Mouse (Mus musculus) forebrain, embryonic 12.5 days (tissue): ENCODE results near the gene Spry1. TPM values are rescaled to one million over a fixed set of nuclear protein-coding genes. Genes with fewer than 3 reads are reported as not detected.
A peak's percentile ranks its signal among the peaks of the same experiment; 100 is the strongest.

Source experiments
- ATAC-seq: fragments of 200-750 bp; cut with Nextera tagmentation; 2 replicates; pipeline ENCODE4 v1.8.0; 2017; ENCODE audit warnings: moderate TSS enrichment; ENCODE audit not compliant: low FRiP score
- H3K27ac ChIP-seq: fragments of 300-500 bp; sonication (generic); 2 replicates; pipeline ENCODE4 v1.5.1; 2016; ENCODE audit warnings: mild to moderate bottlenecking
- H3K27me3 ChIP-seq: fragments of 300-500 bp; sonication (generic); 2 replicates; pipeline ENCODE4 v1.6.1; 2016; ENCODE audit warnings: mild to moderate bottlenecking
- H3K36me3 ChIP-seq: fragments of 300-500 bp; sonication (generic); replicated peaks from 2 replicates; pipeline ENCODE4 v1.6.1; 2016; ENCODE audit warnings: mild to moderate bottlenecking
- H3K4me1 ChIP-seq: fragments of 300-500 bp; sonication (generic); 2 replicates; pipeline ENCODE4 v1.6.1; 2016
- H3K4me2 ChIP-seq: fragments of 300-500 bp; sonication (generic); 2 replicates; pipeline ENCODE4 v1.6.1; 2016; ENCODE audit warnings: mild to moderate bottlenecking, moderate library complexity
- H3K4me3 ChIP-seq: fragments of 300-500 bp; sonication (generic); replicated peaks from 2 replicates; pipeline ENCODE4 v1.5.1; 2016; ENCODE audit warnings: mild to moderate bottlenecking
- H3K9ac ChIP-seq: fragments of 300-500 bp; sonication (generic); 2 replicates; pipeline ENCODE4 v1.6.1; 2016; ENCODE audit warnings: mild to moderate bottlenecking
- H3K9me3 ChIP-seq: fragments of 300-500 bp; sonication (generic); 2 replicates; pipeline ENCODE4 v1.6.1; 2016
- WGBS: fragments of 180-500 bp; shearing (Covaris S2); methylation state at CpG from one replicate; pipeline ENCODE4 v1.1.7; 2016; 5-methylcytosine and 5-hydroxymethylcytosine counted together
- polyA plus RNA-seq: library from polyadenylated mRNA; unstranded; fragments of >200 nt; fragmentation: Nextera tagmentation; extraction: Ambion mirVana; gene quantifications from 2 replicates; pipeline ENCODE4 v1.2.1, GENCODE M21; 2016

Spry1 gene
- polyA plus RNA-seq, 1 experiment from 2014 or later: 13.7 TPM

DNA sequence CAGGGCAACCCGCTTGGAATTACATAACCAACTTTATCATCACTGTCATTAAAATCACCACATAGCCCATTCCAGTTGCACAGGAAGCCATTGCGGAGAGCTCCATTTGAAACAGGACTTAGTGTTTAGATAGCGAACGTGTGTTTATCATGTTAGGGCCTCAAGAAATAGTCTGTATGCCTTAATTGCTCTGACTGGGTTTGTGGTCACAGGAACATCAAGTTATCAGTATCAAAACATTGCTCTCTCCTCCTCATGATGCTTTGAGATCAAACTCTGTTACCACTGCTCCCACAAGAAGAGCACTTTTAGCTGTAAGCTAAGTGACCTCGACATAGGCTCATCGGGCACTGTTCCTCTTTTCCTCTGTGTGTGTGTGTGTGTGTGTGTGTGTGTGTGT lies 19.9 kb downstream of the Spry1 start:
- H3K27me3 ChIP-seq: peaks cover 23% of the 10 kb centered on the region
- no peak overlapping the region for H3K27ac ChIP-seq
- no peaks in the 10 kb centered on the region for H3K9me3 ChIP-seq
- H3K4me2 ChIP-seq: no peak overlapping the region
- H3K9ac ChIP-seq: no peak overlapping the region
- WGBS: 83% methylated on average over 6 of the region's 6 CpGs
- H3K36me3 ChIP-seq: no peaks in the 10 kb centered on the region
- no peak overlapping the region for H3K4me3 ChIP-seq
- ATAC-seq: no peak
- H3K4me1 ChIP-seq: peaks cover 17% of the 10 kb centered on the region

DNA sequence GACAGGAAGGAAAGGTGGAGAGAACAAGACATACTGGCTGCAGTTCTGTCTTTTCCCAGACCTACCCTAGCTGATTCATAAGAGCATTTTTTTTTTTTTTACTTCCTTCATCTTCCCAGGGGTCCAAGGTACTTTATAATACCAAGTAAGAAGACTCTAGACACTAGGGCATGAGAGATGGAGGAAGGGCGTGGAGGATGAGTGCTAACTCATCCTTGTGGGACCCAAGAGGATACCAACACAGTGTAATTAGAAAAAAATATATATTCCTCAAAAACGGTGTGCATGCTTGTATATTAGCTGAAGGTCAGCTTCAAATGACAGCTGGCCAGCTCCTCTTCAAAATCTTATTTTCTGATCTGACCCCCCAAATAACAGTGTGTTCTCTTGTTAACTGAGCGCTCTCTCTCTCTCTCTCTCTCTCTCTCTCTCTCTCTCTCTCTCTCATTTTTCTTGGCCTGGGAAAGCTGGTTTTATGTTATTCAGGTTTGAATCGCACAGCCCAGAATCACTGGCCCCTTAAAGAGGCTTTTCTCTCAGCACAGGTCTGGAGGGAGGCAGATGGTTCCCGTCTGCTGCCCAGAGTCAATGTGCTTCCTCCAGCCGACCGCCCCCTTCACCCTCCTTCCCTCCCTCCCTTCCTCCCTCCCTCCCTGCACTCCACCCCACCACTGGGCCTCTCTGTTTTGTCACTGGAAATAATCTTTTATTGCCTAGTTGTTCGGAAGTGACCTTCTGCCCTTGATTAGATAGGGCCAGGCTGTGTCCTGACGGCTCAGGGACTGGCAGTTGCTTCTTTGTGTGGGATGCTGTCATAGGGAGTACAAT lies 26.8 kb downstream of the Spry1 start:
- Histone ChIP-seq H3K9ac (no peak overlapping the region), H3K9me3 (peaks cover 14% of the 10 kb centered on the region), H3K27me3 (0 out of 2 replicates have a peak, but pooled peaks cover 5% of the 10 kb centered on the region), H3K27ac (peak overlapping the region; percentile 50; the same call in 1 of the 2 replicates), H3K4me2 (0 out of 2 replicates have a peak overlapping the region, but pooled peaks have one; percentile 1), H3K36me3 (no peaks in the 10 kb centered on the region), H3K4me1 (peaks cover 16% of the 10 kb centered on the region), H3K4me3 (no peak overlapping the region)
- peak; percentile 83 for ATAC-seq
- WGBS: 14% methylated on average over 9 of the region's 9 CpGs

DNA sequence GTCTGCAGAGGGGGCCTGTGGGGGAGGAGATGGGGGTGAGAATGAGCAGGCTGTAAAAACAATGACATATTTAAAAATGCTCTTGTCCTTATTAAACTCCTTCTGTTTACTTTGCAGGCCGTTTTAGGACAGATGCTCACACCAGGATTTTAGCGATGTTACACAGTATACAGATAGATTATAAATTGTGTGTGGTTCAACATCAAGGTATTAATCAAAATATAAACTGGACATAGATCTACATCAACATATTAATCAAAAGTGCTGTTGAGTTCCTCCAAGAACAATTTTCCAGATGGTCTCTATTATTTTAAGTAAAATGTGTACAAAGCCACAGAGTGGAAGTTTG lies 27.3 kb downstream of the Spry1 start:
- H3K36me3 ChIP-seq: no peaks in the 10 kb centered on the region
- ATAC-seq: peak; percentile 33; the same call in 1 of the 2 replicates
- H3K27me3 ChIP-seq: 0 out of 2 replicates have a peak, but pooled peaks cover 4% of the 10 kb centered on the region
- H3K9me3 ChIP-seq: peaks cover 14% of the 10 kb centered on the region
- H3K4me3 ChIP-seq: no peak overlapping the region
- WGBS: 22% methylated on average over 2 of the region's 2 CpGs
- 0 out of 2 replicates have a peak overlapping the region, but pooled peaks have one; percentile 1 for H3K4me2 ChIP-seq
- H3K4me1 ChIP-seq: peaks cover 18% of the 10 kb centered on the region
- H3K9ac ChIP-seq: no peak overlapping the region
- H3K27ac ChIP-seq: no peak overlapping the region

DNA sequence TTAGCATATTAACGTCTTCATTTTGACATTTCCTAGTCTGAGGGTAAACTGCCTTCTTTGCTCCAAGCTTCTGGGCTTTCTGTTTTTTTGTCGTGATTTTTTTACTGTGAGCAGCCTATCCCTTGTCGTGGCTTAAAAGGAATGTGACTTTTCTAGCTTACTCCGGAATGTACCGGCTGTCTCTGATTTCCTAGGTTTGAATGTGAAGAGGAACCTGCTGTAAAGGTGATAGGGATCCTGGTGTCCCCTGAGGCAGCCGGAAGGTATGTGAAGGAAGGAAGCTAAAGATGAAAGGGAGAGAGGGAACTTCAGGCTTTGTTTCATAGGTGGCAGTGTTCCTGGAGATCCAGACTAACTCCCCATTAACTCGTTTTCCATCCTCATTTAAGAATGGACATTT lies 28.0 kb downstream of the Spry1 start:
- no peak overlapping the region for H3K4me3 ChIP-seq
- peaks cover 25% of the 10 kb centered on the region for H3K4me1 ChIP-seq
- H3K27me3 ChIP-seq: 0 out of 2 replicates have a peak, but pooled peaks cover 5% of the 10 kb centered on the region
- H3K9me3 ChIP-seq: peaks cover 14% of the 10 kb centered on the region
- H3K4me2 ChIP-seq: no peak overlapping the region
- 38% methylated on average over 7 of the region's 7 CpGs for WGBS
- no peak for ATAC-seq
- no peaks in the 10 kb centered on the region for H3K36me3 ChIP-seq
- no peak overlapping the region for H3K9ac ChIP-seq
- H3K27ac ChIP-seq: peak overlapping the region; percentile 10; the same call in 1 of the 2 replicates

DNA sequence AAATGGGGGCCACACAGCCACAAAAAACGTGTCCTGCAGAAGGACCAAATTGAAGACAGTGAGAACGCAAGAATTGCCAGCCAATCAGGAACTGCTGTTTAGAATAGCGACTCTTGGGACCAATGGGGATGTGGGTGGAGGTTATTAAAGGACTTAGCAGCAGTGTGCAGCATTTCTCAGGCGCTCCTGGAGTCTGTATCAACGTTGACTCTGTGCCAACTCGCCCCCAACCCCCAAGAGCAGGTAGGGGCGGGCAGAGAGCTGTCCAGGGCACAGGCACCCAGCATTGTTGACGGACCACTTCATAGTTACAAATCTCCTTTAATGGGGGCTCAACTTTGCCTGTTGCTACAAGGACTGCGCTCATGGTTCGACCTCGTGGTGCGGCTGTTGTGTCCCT lies 28.9 kb downstream of the Spry1 start:
- no peak for ATAC-seq
- Histone ChIP-seq H3K9me3 (peaks cover 14% of the 10 kb centered on the region), H3K27ac (no peak overlapping the region), H3K4me1 (peaks cover 34% of the 10 kb centered on the region), H3K4me3 (no peak overlapping the region), H3K27me3 (0 out of 2 replicates have a peak, but pooled peaks cover 5% of the 10 kb centered on the region), H3K36me3 (no peaks in the 10 kb centered on the region), H3K4me2 (no peak overlapping the region), H3K9ac (no peak overlapping the region)
- WGBS: 91% methylated on average over 12 of the region's 12 CpGs

DNA sequence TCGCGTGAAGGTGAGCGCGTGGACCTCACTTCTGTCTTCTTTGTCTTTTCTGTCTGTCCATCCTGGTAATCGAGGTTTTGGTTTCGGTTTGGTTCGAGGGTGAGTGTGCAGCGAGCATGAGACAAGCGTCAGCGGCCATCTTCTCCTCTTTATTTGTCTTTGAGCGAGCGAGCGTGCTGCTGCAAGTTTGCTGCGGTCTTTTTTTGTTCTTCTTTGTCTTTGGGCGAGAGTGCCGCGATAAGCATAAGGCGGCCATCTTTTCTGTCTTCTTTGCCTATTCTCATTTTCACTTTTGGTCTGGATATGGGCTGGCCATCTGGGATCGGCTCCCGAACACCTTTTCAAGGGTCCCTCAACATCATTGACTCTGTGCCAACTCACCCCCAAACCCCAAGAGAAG lies 29.4 kb downstream of the Spry1 start:
- Histone ChIP-seq H3K27me3 (0 out of 2 replicates have a peak, but pooled peaks cover 5% of the 10 kb centered on the region), H3K27ac (no peak overlapping the region), H3K36me3 (no peaks in the 10 kb centered on the region), H3K4me2 (no peak overlapping the region), H3K4me3 (no peak overlapping the region), H3K9ac (no peak overlapping the region), H3K4me1 (peaks cover 38% of the 10 kb centered on the region), H3K9me3 (peaks cover 14% of the 10 kb centered on the region)
- 94% methylated on average over 20 of the region's 20 CpGs for WGBS
- ATAC-seq: no peak

DNA sequence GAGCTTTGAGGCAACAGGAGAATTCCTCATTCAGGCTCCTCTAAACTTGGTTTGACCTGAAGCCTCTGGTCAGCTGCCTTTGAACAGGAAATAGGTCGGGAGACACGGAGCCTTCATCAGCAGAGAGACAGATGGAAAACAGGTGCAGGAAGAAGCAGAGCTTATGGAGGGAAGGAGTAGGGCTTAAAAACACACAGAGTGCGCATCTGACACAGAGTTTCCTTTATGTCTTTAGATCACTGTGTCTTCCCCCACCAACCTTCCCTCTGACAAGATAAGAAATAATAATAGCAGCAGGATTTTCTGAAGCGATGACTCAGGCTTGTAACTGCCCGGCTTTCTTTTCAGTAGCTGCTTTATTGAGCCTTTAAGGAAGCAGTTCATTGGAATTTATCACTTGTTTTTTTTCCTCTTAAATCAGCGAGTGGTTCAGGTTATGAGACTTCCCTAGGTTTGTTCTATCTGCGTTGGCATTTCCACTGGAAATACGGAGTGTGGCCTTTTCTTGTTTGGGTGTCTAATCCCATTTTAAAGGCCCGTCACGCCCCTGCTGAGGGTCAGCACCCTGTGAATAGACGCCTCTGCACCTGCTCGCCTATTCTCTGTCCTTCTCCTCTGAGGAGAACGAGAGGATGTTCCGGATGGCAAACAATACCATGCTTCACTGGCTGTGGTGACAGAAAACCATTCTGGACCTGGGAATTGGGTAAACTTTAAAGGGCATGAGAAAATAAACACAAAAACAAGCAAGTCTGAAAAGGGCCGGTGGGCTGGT lies 32.7 kb downstream of the Spry1 start:
- no peak for ATAC-seq
- 7% methylated on average over 15 of the region's 15 CpGs for WGBS

DNA sequence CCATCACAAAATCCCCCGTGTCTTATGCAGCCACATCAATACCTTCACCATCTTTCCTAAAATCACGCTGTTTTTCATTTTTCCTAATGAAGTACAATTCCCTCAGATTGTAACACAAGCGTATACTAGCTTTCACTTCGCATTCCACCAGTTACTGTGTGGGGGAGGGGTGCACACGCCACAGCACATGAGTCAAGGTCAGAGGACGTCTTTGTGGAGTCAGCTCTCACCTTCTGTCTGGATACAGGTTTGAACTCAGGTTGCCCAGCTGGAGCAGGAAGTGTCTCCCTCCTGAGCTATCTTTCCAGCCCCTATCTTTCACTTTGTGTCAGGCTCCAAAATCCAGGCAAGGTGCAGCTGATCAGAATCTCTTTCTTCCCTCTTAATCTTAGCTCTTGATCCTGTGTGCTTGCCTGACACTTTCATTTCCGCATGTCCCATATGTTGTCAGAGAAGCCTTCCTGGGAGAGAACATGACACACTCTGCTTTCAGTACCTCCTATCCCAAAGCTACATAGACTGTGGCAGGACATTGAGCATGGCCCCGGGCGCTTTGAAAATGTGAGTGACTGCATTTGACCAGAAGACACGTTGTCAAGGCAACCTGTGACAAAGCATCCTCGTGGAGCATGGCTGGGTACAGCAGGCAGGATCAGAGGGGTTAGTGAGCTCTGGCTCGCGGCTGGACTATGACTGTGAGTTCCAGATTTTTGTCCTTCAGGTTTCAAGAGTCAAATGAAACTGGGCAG lies 33.9 kb downstream of the Spry1 start:
- ATAC-seq: peak; percentile 74; the same call in 1 of the 2 replicates
- peaks cover 12% of the 10 kb centered on the region for H3K9me3 ChIP-seq
- peaks cover 26% of the 10 kb centered on the region for H3K4me1 ChIP-seq
- peaks cover 15% of the 10 kb centered on the region; the same call in 1 of the 2 replicates for H3K27me3 ChIP-seq
- H3K4me2 ChIP-seq: no peak overlapping the region
- 42% methylated on average over 13 of the region's 13 CpGs for WGBS
- no peak overlapping the region for H3K9ac ChIP-seq
- no peaks in the 10 kb centered on the region for H3K36me3 ChIP-seq
- no peak overlapping the region for H3K4me3 ChIP-seq
- H3K27ac ChIP-seq: no peak overlapping the region

More for the DNA sequence above, 32.7 kb downstream of the Spry1 start:
- Histone ChIP-seq H3K4me3 (no peak overlapping the region), H3K4me2 (no peak overlapping the region; the same call in 1 of the 2 replicates), H3K27me3 (peaks cover 15% of the 10 kb centered on the region; the same call in 1 of the 2 replicates), H3K4me1 (peaks cover 26% of the 10 kb centered on the region), H3K36me3 (no peaks in the 10 kb centered on the region), H3K9me3 (peaks cover 14% of the 10 kb centered on the region), H3K27ac (no peak overlapping the region), H3K9ac (no peak overlapping the region)

DNA sequence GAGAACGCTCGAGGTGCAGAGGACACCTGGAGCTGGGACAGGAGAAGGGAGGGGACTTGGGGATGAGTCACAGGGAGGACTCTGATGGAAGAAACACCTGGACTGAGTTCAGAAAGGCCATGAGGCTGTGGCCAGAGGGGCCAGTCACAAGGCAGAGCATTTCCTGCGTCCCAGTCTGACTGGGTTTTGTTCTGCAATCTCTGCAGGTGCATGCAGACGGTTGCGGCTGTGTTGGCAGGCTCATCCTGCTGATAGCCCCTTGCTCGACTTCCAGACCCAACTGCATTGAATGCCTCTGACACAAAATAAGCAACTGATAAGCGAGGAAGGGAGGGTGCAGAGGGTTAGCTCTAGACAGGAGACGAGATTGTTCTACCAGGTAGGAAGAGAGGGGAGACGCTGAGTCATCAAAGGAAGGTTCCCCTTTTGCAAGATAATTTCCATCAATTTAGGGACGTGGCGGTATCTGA lies 35.3 kb downstream of the Spry1 start:
- no peak for ATAC-seq
- peaks cover 15% of the 10 kb centered on the region; the same call in 1 of the 2 replicates for H3K27me3 ChIP-seq
- no peak overlapping the region for H3K4me3 ChIP-seq
- no peaks in the 10 kb centered on the region for H3K9me3 ChIP-seq
- no peak overlapping the region for H3K4me2 ChIP-seq
- H3K36me3 ChIP-seq: no peaks in the 10 kb centered on the region
- peaks cover 26% of the 10 kb centered on the region for H3K4me1 ChIP-seq
- no peak overlapping the region for H3K9ac ChIP-seq
- 87% methylated on average over 11 of the region's 11 CpGs for WGBS
- no peak overlapping the region for H3K27ac ChIP-seq

DNA sequence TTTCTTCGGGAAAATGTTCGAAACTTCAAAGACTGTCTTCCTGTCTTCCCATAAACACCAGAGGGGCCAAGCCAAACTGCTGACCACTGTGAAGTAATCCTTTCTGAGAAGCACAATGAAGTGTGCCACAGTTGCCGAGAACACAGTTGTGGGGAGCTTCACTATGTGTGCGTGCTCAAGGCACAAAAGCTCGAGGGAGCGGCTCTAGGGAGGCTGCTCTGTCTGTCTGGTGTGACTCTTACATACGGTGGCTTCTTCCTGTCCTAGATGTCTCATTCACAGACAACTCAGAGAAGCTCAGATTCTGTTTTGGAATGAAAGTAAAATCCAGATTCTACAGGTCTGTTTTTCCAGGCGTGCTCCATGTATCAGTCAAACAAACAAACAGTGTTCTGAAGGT lies 36.5 kb downstream of the Spry1 start:
- Histone ChIP-seq H3K4me1 (peaks cover 26% of the 10 kb centered on the region), H3K4me2 (no peak overlapping the region), H3K9me3 (no peaks in the 10 kb centered on the region), H3K4me3 (no peak overlapping the region), H3K36me3 (no peaks in the 10 kb centered on the region), H3K27ac (no peak overlapping the region), H3K9ac (no peak overlapping the region), H3K27me3 (peaks cover 17% of the 10 kb centered on the region; the same call in 1 of the 2 replicates)
- 78% methylated on average over 8 of the region's 8 CpGs for WGBS
- no peak for ATAC-seq

DNA sequence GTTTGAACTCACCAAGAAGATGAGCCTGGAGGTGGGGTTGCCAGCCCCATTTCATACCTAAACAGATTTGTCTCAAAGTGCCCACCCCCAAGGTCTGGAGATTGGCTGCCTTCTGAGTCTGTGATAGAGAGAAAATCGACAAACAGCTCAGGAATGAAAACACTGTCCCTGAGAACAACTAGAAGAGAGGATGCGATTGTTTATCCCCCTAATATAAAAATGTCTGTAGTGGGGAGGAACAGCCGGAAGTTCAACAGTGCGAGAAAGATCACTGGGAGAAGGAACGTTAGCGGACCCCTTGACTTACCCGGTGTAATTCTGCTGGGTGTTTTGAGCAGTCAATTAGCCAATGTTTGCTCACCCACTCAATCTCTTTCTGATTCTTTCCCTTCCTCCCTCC lies 46.5 kb downstream of the Spry1 start:
- no peak overlapping the region for H3K4me3 ChIP-seq
- no peak overlapping the region for H3K27ac ChIP-seq
- no peak overlapping the region for H3K9ac ChIP-seq
- 62% methylated on average over 7 of the region's 7 CpGs for WGBS
- ATAC-seq: no peak
- H3K4me1 ChIP-seq: peaks cover 11% of the 10 kb centered on the region
- no peak overlapping the region for H3K4me2 ChIP-seq
- H3K9me3 ChIP-seq: no peaks in the 10 kb centered on the region
- peaks cover 20% of the 10 kb centered on the region for H3K27me3 ChIP-seq
- no peaks in the 10 kb centered on the region for H3K36me3 ChIP-seq
